Mouse (Mus musculus) midbrain, embryonic 13.5 days (tissue): ENCODE data around the gene Olfr523. TPM values are rescaled to one million over a fixed set of nuclear protein-coding genes. Genes with fewer than 3 reads are reported as not detected.

Source experiments
- ATAC-seq: fragments of 200-750 bp; cut with Nextera tagmentation; 2 replicates; pipeline ENCODE4 v1.8.0; 2017; ENCODE audit warnings: mild to moderate bottlenecking, moderate TSS enrichment, moderate library complexity
- H3K27ac ChIP-seq: fragments of 300-500 bp; sonication (generic); 2 replicates; pipeline ENCODE4 v1.5.1; 2015; ENCODE audit warnings: inconsistent platforms, mild to moderate bottlenecking, moderate library complexity
- H3K27me3 ChIP-seq: fragments of 300-500 bp; sonication (generic); 2 replicates; pipeline ENCODE4 v1.6.1; 2015; ENCODE audit warnings: mild to moderate bottlenecking, inconsistent platforms
- H3K36me3 ChIP-seq: fragments of 300-500 bp; sonication (generic); 2 replicates; pipeline ENCODE4 v1.6.1; 2015; ENCODE audit warnings: mild to moderate bottlenecking, inconsistent platforms
- H3K4me1 ChIP-seq: fragments of 300-500 bp; sonication (generic); replicated peaks from 2 replicates; pipeline ENCODE4 v1.6.1; 2015; ENCODE audit warnings: inconsistent platforms
- H3K4me2 ChIP-seq: fragments of 300-500 bp; sonication (generic); replicated peaks from 2 replicates; pipeline ENCODE4 v1.6.1; 2015; ENCODE audit warnings: moderate library complexity, mild to moderate bottlenecking, inconsistent platforms
- H3K4me3 ChIP-seq: fragments of 300-500 bp; sonication (generic); replicated peaks from 2 replicates; pipeline ENCODE4 v1.5.1; 2015; ENCODE audit warnings: mild to moderate bottlenecking, inconsistent platforms
- H3K9ac ChIP-seq: fragments of 300-500 bp; sonication (generic); replicated peaks from 2 replicates; pipeline ENCODE4 v1.6.1; 2015; ENCODE audit warnings: mild to moderate bottlenecking, inconsistent platforms
- H3K9me3 ChIP-seq: fragments of 300-500 bp; sonication (generic); 2 replicates; pipeline ENCODE4 v1.6.1; 2016; ENCODE audit warnings: mild to moderate bottlenecking, inconsistent platforms
- WGBS: fragments of 180-500 bp; shearing (Covaris S2); methylation state at CpG from one replicate; pipeline ENCODE4 v1.1.7; 2015; 5-methylcytosine and 5-hydroxymethylcytosine counted together
- polyA plus RNA-seq: library from polyadenylated mRNA; unstranded; fragments of >200 nt; fragmentation: Nextera tagmentation; extraction: Ambion mirVana; gene quantifications from 2 replicates; pipeline ENCODE4 v1.2.1, GENCODE M21; 2015

Olfr523 gene
- polyA plus RNA-seq, 1 experiment from 2014 or later = not detected

DNA sequence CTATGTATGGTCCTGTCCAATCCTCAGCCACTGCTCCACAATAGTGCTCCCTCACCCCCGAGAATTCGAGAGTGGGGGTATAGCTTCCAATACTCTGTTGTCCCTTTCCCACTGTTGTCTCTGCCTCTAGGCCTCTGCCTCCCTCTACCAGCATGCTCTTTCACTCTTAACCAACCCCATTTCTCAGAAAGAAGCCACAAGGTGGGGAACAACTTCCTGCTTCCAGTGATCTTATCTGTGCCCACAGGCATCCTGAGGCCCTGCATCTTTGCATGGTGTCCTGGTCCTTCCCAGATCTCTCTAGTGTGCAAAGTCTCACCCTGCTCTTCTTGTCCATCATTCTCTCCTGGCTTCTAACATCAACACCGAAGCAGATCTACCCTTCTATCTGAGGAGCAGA lies 33.9 kb downstream of the Olfr523 start:
- no peaks in the 10 kb centered on the region for H3K9me3 ChIP-seq
- H3K27me3 ChIP-seq = no peaks in the 10 kb centered on the region
- no peaks in the 10 kb centered on the region for H3K4me1 ChIP-seq
- H3K36me3 ChIP-seq = no peaks in the 10 kb centered on the region
- no peak overlapping the region for H3K27ac ChIP-seq
- ATAC-seq = no peak
- no peak overlapping the region for H3K9ac ChIP-seq
- 93% methylated on average over 3 of the region's 3 CpGs for WGBS
- no peak overlapping the region for H3K4me2 ChIP-seq
- H3K4me3 ChIP-seq = no peak overlapping the region

DNA sequence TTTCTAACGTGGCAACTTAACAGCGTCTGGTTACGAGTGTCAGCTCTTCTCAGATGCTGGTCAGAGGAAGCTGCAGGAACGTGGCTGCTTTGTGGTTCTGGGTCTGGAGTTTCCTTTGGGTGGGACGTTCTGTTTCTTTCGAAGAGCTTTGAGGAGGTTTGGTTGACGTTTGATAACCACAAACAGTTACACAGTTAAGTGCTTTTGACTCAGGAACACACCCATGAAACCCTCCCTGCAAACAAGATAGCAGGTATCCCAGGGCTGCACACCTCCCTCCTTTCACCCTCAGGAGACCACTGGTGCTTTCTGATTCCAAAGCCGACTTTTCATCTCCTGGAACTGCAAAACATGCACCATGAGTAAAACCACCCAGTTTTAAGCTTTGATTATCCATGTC lies 35.1 kb downstream of the Olfr523 start:
- ATAC-seq = no peak
- 79% methylated on average over 8 of the region's 8 CpGs for WGBS
- Histone ChIP-seq H3K9me3 (no peaks in the 10 kb centered on the region), H3K4me1 (no peaks in the 10 kb centered on the region), H3K4me2 (no peak overlapping the region), H3K36me3 (no peaks in the 10 kb centered on the region), H3K27ac (no peak overlapping the region), H3K9ac (no peak overlapping the region), H3K4me3 (no peak overlapping the region), H3K27me3 (no peaks in the 10 kb centered on the region)

- no peak for ATAC-seq
- Histone ChIP-seq H3K27ac (no peak overlapping the region), H3K36me3 (no peaks in the 10 kb centered on the region), H3K27me3 (no peaks in the 10 kb centered on the region), H3K9ac (no peak overlapping the region), H3K4me3 (no peak overlapping the region), H3K4me1 (no peaks in the 10 kb centered on the region), H3K4me2 (no peak overlapping the region), H3K9me3 (no peaks in the 10 kb centered on the region)
- WGBS = 91% methylated on average over 3 of the region's 3 CpGs
These were observed 35.7 kb downstream of the Olfr523 start for GRCm38 (mm10) chr7:140208677-140209076.

DNA sequence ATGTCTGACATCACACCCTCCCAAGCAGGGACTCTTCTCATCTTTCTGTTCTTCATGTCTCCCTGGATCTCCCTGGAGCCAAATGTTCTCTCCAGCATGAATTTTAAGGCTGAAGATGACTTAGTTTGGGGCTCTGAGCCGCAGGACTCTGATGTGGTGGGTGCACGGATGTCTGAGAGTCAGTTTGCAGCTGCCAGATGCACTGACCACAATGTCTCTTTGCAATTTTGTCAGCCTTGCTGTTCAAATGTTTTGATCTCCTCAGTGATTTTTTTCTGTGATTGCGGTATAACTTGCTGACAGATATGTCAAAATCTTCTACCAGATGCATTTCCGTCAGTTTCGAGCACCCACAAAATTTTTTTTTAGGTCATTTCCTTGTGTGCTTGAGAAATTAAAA lies 40.8 kb downstream of the Olfr523 start:
- WGBS = 87% methylated on average over 5 of the region's 5 CpGs
- Histone ChIP-seq H3K27me3 (no peaks in the 10 kb centered on the region), H3K4me2 (no peak overlapping the region), H3K36me3 (no peaks in the 10 kb centered on the region), H3K4me3 (no peak overlapping the region), H3K4me1 (no peaks in the 10 kb centered on the region), H3K9me3 (no peaks in the 10 kb centered on the region), H3K27ac (no peak overlapping the region), H3K9ac (no peak overlapping the region)
- ATAC-seq = no peak

- no peak within 1 kb of the TSS for H3K9ac ChIP-seq
- no peak for ATAC-seq
- H3K36me3 ChIP-seq = no peaks in the 10 kb centered on the region
- H3K4me3 ChIP-seq = no peak within 1 kb of the TSS
- no peaks in the 10 kb centered on the region for H3K4me1 ChIP-seq
- WGBS = 87% methylated on average over 2 of the region's 2 CpGs
- H3K27me3 ChIP-seq = no peaks in the 10 kb centered on the region
- no peak within 1 kb of the TSS for H3K27ac ChIP-seq
- H3K9me3 ChIP-seq = no peaks in the 10 kb centered on the region
- H3K4me2 ChIP-seq = no peak within 1 kb of the TSS
These were observed 45.0 kb downstream of the Olfr523 start, which contains the start of gene Cd163l1 for GRCm38 (mm10) chr7:140217967-140218366. Gene Cd163l1, plus strand, starts transcription at chr7:140218267.

GRCm38 (mm10) chr7:140219268-140219667 lies 46.3 kb downstream of the Olfr523 start:
- H3K9me3 ChIP-seq = no peaks in the 10 kb centered on the region
- no peak overlapping the region for H3K9ac ChIP-seq
- no peaks in the 10 kb centered on the region for H3K27me3 ChIP-seq
- H3K4me2 ChIP-seq = no peak overlapping the region
- no peaks in the 10 kb centered on the region for H3K4me1 ChIP-seq
- no peak overlapping the region for H3K4me3 ChIP-seq
- 22% methylated on average over 1 of the region's 1 CpGs for WGBS
- H3K36me3 ChIP-seq = no peaks in the 10 kb centered on the region
- ATAC-seq = no peak
- no peak overlapping the region for H3K27ac ChIP-seq

DNA sequence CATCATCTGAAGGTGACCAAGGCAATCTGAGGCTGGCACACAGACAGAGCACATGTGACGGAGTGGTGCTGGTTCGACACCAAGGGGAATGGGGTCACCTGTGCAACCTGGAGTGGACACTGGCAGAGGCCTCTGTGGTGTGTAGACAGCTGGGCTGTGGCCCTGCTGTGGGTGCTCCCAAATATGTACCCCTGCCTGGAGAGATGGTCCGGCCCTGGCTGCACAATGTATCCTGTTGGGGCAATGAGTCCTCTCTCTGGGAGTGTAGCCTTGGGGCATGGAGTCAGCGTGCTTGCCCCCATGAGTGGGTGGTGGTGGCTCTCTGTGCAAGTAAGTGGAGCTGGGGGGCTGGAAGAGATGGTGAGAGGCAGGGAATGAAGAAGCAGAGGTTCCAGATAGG lies 47.4 kb downstream of the Olfr523 start:
- no peaks in the 10 kb centered on the region for H3K27me3 ChIP-seq
- H3K9ac ChIP-seq = no peak overlapping the region
- no peak overlapping the region for H3K27ac ChIP-seq
- no peaks in the 10 kb centered on the region for H3K4me1 ChIP-seq
- no peak for ATAC-seq
- no peaks in the 10 kb centered on the region for H3K36me3 ChIP-seq
- WGBS = 82% methylated on average over 4 of the region's 4 CpGs
- H3K9me3 ChIP-seq = no peaks in the 10 kb centered on the region
- no peak overlapping the region for H3K4me3 ChIP-seq
- H3K4me2 ChIP-seq = no peak overlapping the region

DNA sequence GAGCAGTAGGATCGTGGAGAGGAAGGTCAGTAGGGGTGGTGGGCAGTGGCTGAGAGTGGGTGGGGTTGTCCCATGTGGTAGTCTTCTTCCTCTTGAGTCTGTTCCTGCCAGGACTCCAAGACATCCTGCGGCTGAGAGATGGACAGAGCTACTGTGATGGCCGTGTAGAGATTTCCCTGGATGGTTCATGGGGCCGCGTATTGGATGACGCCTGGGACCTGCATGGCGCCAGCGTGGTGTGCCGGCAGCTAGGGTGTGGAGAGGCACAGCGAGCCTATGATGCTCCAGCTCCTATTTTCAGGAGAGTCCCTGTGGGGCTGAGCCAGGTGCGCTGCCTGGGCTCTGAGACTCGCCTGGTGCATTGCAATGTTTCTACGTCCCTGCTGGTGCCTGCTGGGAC lies 51.2 kb downstream of the Olfr523 start:
- Histone ChIP-seq H3K9me3 (no peaks in the 10 kb centered on the region), H3K4me1 (no peaks in the 10 kb centered on the region), H3K4me3 (no peak overlapping the region), H3K27ac (no peak overlapping the region), H3K36me3 (no peaks in the 10 kb centered on the region), H3K27me3 (no peaks in the 10 kb centered on the region), H3K4me2 (no peak overlapping the region), H3K9ac (no peak overlapping the region)
- WGBS = 87% methylated on average over 13 of the region's 13 CpGs
- no peak for ATAC-seq

Other genes starting within 250 kb of the Olfr523 start
- gene Utf1, start 229.4 kb upstream of the Olfr523 start, polyA plus RNA-seq = not detected in 2 replicates
- gene 6430531B16Rik, start 194.5 kb upstream of the Olfr523 start, polyA plus RNA-seq = 0.75 and 0.96 TPM in 2 replicates
- 3.8 and 4.0 TPM in 2 replicates for gene Adam8, start 180.7 kb upstream of the Olfr523 start, polyA plus RNA-seq
- 49.6 and 50.7 TPM in 2 replicates for gene Zfp511, start 136.8 kb upstream of the Olfr523 start, polyA plus RNA-seq
- gene Tubgcp2, start 136.5 kb upstream of the Olfr523 start, polyA plus RNA-seq = 61.1 and 62.9 TPM in 2 replicates
- gene Msx3, start 124.1 kb upstream of the Olfr523 start, polyA plus RNA-seq = 3.6 and 4.4 TPM in 2 replicates
- 88.6 and 92.6 TPM in 2 replicates for gene Caly, start 90.7 kb upstream of the Olfr523 start, polyA plus RNA-seq
- 0.46 TPM in 1 of 2 replicates, not detected in the other for gene Prap1, start 79.8 kb upstream of the Olfr523 start, polyA plus RNA-seq
- gene Fuom, start 70.8 kb upstream of the Olfr523 start, polyA plus RNA-seq = 19.9 and 20.1 TPM in 2 replicates
- gene Paox, start 57.4 kb upstream of the Olfr523 start, polyA plus RNA-seq = 7.2 and 7.6 TPM in 2 replicates
- 132 and 133 TPM in 2 replicates for gene Echs1, start 56.7 kb upstream of the Olfr523 start, polyA plus RNA-seq
- 29.2 and 32.8 TPM in 2 replicates for gene Mtg1, start 35.7 kb upstream of the Olfr523 start, polyA plus RNA-seq
- gene Sprn, start 18.3 kb upstream of the Olfr523 start, polyA plus RNA-seq = 7.8 and 8.1 TPM in 2 replicates
- not detected in 2 replicates for gene Olfr522, start 8.5 kb upstream of the Olfr523 start, polyA plus RNA-seq
- gene Olfr524, start 32.7 kb downstream of the Olfr523 start, polyA plus RNA-seq = not detected in 2 replicates
- 0.05 TPM in 1 of 2 replicates, not detected in the other for gene Cd163l1, start 45.0 kb downstream of the Olfr523 start, polyA plus RNA-seq
- gene 5830411N06Rik, start 74.1 kb downstream of the Olfr523 start, polyA plus RNA-seq = not detected in 2 replicates
- gene Olfr525, start 147.6 kb downstream of the Olfr523 start, polyA plus RNA-seq = not detected in 2 replicates
- gene Olfr527, start 160.8 kb downstream of the Olfr523 start, polyA plus RNA-seq = not detected in 2 replicates
- not detected in 2 replicates for gene Olfr60, start 188.5 kb downstream of the Olfr523 start, polyA plus RNA-seq
- gene Olfr530, start 203.1 kb downstream of the Olfr523 start, polyA plus RNA-seq = not detected in 2 replicates
- gene Olfr531, start 229.7 kb downstream of the Olfr523 start, polyA plus RNA-seq = not detected in 2 replicates
- gene Olfr532, start 248.4 kb downstream of the Olfr523 start, polyA plus RNA-seq = not detected in 2 replicates